Mouse (Mus musculus) C2C12 (cell line): Measurements from ENCODE around the gene Chrng. TPM values are rescaled to one million over a fixed set of nuclear protein-coding genes. Genes with fewer than 3 reads are reported as not detected.

Source experiments
- H3K27me3 ChIP-seq: one replicate; pipeline ENCODE4 v1.6.1; 2011; ENCODE audit not compliant: control insufficient read depth, insufficient read depth, insufficient read length
- H3K36me3 ChIP-seq: one replicate; pipeline ENCODE4 v1.6.1; 2011; ENCODE audit not compliant: control insufficient read depth, insufficient read depth
- H3K4me3 ChIP-seq: one replicate; pipeline ENCODE4 v1.5.1; 2011; ENCODE audit warnings: mild to moderate bottlenecking, control low read depth; ENCODE audit not compliant: poor library complexity, insufficient read depth, severe bottlenecking
- H3K79me2 ChIP-seq: one replicate; pipeline ENCODE4 v1.6.1; 2011; ENCODE audit not compliant: control insufficient read depth, insufficient read depth
- H3K79me3 ChIP-seq: one replicate; pipeline ENCODE4 v1.6.1; 2011; ENCODE audit warnings: low read depth, control low read depth
- H3ac ChIP-seq: one replicate; pipeline ENCODE3; 2011; ENCODE audit warnings: low read depth; ENCODE audit not compliant: control insufficient read depth, insufficient read length
- CEBPB ChIP-seq: IDR thresholded peaks from one replicate; pipeline ENCODE4 v1.6.1; 2011; ENCODE audit warnings: low read depth, mild to moderate bottlenecking, control low read depth, moderate library complexity
- CTCF ChIP-seq: IDR thresholded peaks from one replicate; pipeline ENCODE4 v1.5.1; 2011; ENCODE audit not compliant: control insufficient read depth, insufficient read depth, insufficient read length
- FOSL1 ChIP-seq: IDR thresholded peaks from one replicate; pipeline ENCODE4 v1.8.0; 2011; ENCODE audit warnings: mild to moderate bottlenecking, low read length; ENCODE audit not compliant: poor library complexity, insufficient read depth, severe bottlenecking
- MAX ChIP-seq: IDR thresholded peaks from one replicate; pipeline ENCODE4 v1.6.1; 2011; ENCODE audit warnings: mild to moderate bottlenecking, control low read depth
- MYOD1 ChIP-seq: IDR thresholded peaks from one replicate; pipeline ENCODE4 v1.6.1; 2011; ENCODE audit warnings: low read depth; ENCODE audit not compliant: control insufficient read depth, insufficient read length
- MYOG ChIP-seq: IDR thresholded peaks from one replicate; pipeline ENCODE4 v1.6.1; 2011; ENCODE audit not compliant: control insufficient read depth, insufficient read length; ENCODE audit errors: extremely low read depth
- USF1 ChIP-seq: IDR thresholded peaks from one replicate; pipeline ENCODE4 v1.6.1; 2011; ENCODE audit warnings: low read depth, mild to moderate bottlenecking, control low read depth, moderate library complexity
- long read RNA-seq, 2 experiments: library from polyadenylated mRNA; unstranded; transcript quantifications; one replicate each; pipeline ENCODE4 v2.0.0; 2019 to 2020
- polyA plus RNA-seq: library from polyadenylated mRNA; unstranded; fragments of >200 nt; fragmentation: generic; extraction: Trizol; gene quantifications from one replicate; pipeline ENCODE4 v1.2.1, GENCODE M21; 2012; ENCODE audit warnings: missing spikeins

Gene Chrng
- polyA plus RNA-seq, result 3.5 TPM
- long read RNA-seq, experiment 1, transcript Chrng-201 (12 exons, 2,780 nt), result major isoform, 49 of 76 reads
- long read RNA-seq, experiment 1, partial matches to known transcripts, result 21 of 76 reads
- long read RNA-seq, experiment 1, other reads (novel, unspliced or antisense), result 6 of 76 reads
- long read RNA-seq, experiment 2, partial matches to known transcripts, result 0 of 1 reads
- long read RNA-seq, experiment 2, other reads (novel, unspliced or antisense), result 0 of 1 reads

GRCm38 (mm10) chr1:87204465-87204864, at the start of gene Chrng:
Gene Chrng, plus strand, starts transcription at chr1:87204657.
- Histone ChIP-seq H3K79me2 (no peaks in the 10 kb centered on the region), H3K36me3 (no peaks in the 10 kb centered on the region), H3ac (no peak within 1 kb of the TSS), H3K4me3 (no peak within 1 kb of the TSS), H3K79me3 (no peaks in the 10 kb centered on the region), H3K27me3 (no peaks in the 10 kb centered on the region)
- no peak for TF ChIP-seq CEBPB
- no peak for TF ChIP-seq MYOD1
- no peak for TF ChIP-seq MAX
- TF ChIP-seq CTCF, result no peak
- TF ChIP-seq USF1, result no peak
- TF ChIP-seq MYOG, result no peak
- no peak for TF ChIP-seq FOSL1

- Histone ChIP-seq H3ac (no peak overlapping the region), H3K79me3 (no peaks in the 10 kb centered on the region), H3K4me3 (no peak overlapping the region), H3K79me2 (no peaks in the 10 kb centered on the region), H3K27me3 (peaks cover 66% of the 10 kb centered on the region), H3K36me3 (no peaks in the 10 kb centered on the region)
- no peak for TF ChIP-seq USF1
- no peak for TF ChIP-seq CEBPB
- no peak for TF ChIP-seq MYOG
- no peak for TF ChIP-seq FOSL1
- TF ChIP-seq MYOD1, result no peak
- TF ChIP-seq MAX, result no peak
- TF ChIP-seq CTCF, result no peak
Observed at GRCm38 (mm10) chr1:87155531-87156198, 48.8 kb upstream of the Chrng start.

GRCm38 (mm10) chr1:87156199-87156587, 48.3 kb upstream of the Chrng start, which contains the start of gene Ecel1:
Gene Ecel1, minus strand, starts transcription at chr1:87156521.
- Histone ChIP-seq H3K79me2 (no peaks in the 10 kb centered on the region), H3ac (no peak within 1 kb of the TSS), H3K36me3 (no peaks in the 10 kb centered on the region), H3K79me3 (no peaks in the 10 kb centered on the region), H3K4me3 (no peak within 1 kb of the TSS), H3K27me3 (peaks cover 61% of the 10 kb centered on the region)
- no peak for TF ChIP-seq MYOG
- TF ChIP-seq CTCF, result no peak
- no peak for TF ChIP-seq FOSL1
- no peak for TF ChIP-seq USF1
- no peak for TF ChIP-seq CEBPB
- TF ChIP-seq MYOD1, result no peak
- no peak for TF ChIP-seq MAX

- no peaks in the 10 kb centered on the region for H3K36me3 ChIP-seq
- H3K79me3 ChIP-seq, result no peaks in the 10 kb centered on the region
- no peak for TF ChIP-seq MYOD1
- no peak for TF ChIP-seq CTCF
- TF ChIP-seq MAX, result no peak
- TF ChIP-seq FOSL1, result no peak
- TF ChIP-seq CEBPB, result no peak
- no peak for TF ChIP-seq USF1
- no peak for TF ChIP-seq MYOG
- no peak overlapping the region for H3K4me3 ChIP-seq
- no peaks in the 10 kb centered on the region for H3K79me2 ChIP-seq
- H3ac ChIP-seq, result no peak overlapping the region
- H3K27me3 ChIP-seq, result peaks cover 38% of the 10 kb centered on the region
Observed at GRCm38 (mm10) chr1:87159396-87159795, 45.1 kb upstream of the Chrng start.

GRCm38 (mm10) chr1:87164164-87164795, 40.2 kb upstream of the Chrng start:
- H3K79me2 ChIP-seq, result no peaks in the 10 kb centered on the region
- no peak overlapping the region for H3K4me3 ChIP-seq
- H3K36me3 ChIP-seq, result no peaks in the 10 kb centered on the region
- TF ChIP-seq MAX (no peak), CEBPB (no peak), USF1 (no peak), CTCF (no peak), MYOD1 (no peak), MYOG (no peak), FOSL1 (no peak)
- H3K79me3 ChIP-seq, result no peaks in the 10 kb centered on the region
- H3K27me3 ChIP-seq, result peaks cover 41% of the 10 kb centered on the region
- H3ac ChIP-seq, result no peak overlapping the region
